Mouse (Mus musculus): Measurements from ENCODE around the gene Mllt11. TPM values are rescaled to one million over a fixed set of nuclear protein-coding genes. Genes with fewer than 3 reads are reported as not detected.

Mllt11 gene
- polyA plus RNA-seq (2012; ENCODE audit: insufficient read depth, insufficient read length, missing spikeins): 3.5 and 7.0 TPM in 2 replicates

- Histone ChIP-seq H3K4me1 (ENCODE audit: control insufficient read depth, insufficient read depth, insufficient read length, low read length) (peaks cover 20% of the 10 kb centered on the region), H3K27ac (replicated peaks; ENCODE audit: low read depth, low read length) (peak within 1 kb of the TSS; percentile 88), H3K4me3 (ENCODE audit: insufficient read depth, low read depth, low read length) (peak within 1 kb of the TSS; percentile 63)
Measured at GRCm38 (mm10) chr3:95231298-95232221, at the start of gene Mllt11. Gene Mllt11 (minus strand): TSS chr3:95232171.

DNA sequence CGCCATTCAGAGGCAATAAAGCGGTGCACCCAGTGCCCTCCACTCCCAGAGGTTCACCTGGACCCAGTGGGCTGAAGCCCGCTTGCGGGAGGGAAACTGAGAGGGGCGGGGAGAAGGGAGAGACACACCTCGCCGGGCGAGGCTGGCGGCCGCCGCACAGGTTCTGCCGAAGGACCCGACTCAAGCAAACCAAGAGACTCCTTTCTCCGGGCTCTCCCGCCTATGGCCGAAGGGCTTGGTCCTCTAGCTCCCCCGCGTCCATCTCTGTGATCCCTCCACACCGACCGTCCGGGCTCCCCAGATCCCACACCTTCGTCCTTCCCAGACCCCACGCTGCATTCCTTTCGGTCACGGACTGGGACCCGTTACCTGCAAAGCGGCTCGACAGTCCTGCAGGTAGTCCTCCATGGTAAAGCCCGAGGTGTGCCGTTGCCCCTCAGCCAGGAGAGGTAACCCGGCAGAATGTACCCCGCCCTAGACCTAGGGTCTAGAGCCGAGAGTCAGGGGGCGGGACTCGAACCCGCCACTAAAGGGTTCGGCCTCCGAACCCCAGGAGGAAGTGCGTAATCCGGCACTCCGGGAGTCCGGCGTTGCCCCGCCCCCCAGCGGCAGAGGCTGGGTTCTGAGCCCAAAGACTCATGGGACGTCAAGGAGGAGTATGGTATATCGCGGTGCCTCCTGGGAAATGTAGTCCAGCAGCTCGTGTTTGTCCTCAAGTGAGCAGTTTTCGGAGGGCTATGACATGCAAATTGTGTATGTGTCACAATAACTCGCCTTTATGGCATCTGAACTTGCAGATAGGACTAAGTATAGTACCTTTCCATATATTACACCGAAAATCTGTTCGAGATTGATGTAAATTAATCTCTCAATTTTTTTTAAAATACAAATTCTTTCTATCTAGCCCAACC, 49.5 kb upstream of the Mllt11 start, which contains the start of the genes Mindy1 and Prune1:
TSS of gene Mindy1 (plus strand) at position 130 of the 911 bp plus-strand sequence.
TSS of gene Prune1 (minus strand) at position 861 of the 911 bp plus-strand sequence.
- peak within 1 kb of the TSS; percentile 91 for H3K4me3 ChIP-seq (ENCODE audit: insufficient read depth, low read depth, low read length)
- H3K4me1 ChIP-seq (ENCODE audit: control insufficient read depth, insufficient read depth, insufficient read length, low read length): peaks cover 11% of the 10 kb centered on the region; the same call in 1 of the 2 replicates
- peak within 1 kb of the TSS; percentile 96 for H3K27ac ChIP-seq (replicated peaks; ENCODE audit: low read depth, low read length)

GRCm38 (mm10) chr3:95280747-95281146, 48.8 kb upstream of the Mllt11 start:
- peak overlapping the region; percentile 18; the same call in 1 of the 2 replicates for H3K27ac ChIP-seq (replicated peaks; ENCODE audit: low read depth, low read length)
- peaks cover 11% of the 10 kb centered on the region; the same call in 1 of the 2 replicates for H3K4me1 ChIP-seq (ENCODE audit: control insufficient read depth, insufficient read depth, insufficient read length, low read length)
- H3K4me3 ChIP-seq (ENCODE audit: insufficient read depth, low read depth, low read length): peak overlapping the region; percentile 91

- Histone ChIP-seq H3K4me1 (ENCODE audit: control insufficient read depth, insufficient read depth, insufficient read length, low read length) (0 out of 2 replicates have a peak, but pooled peaks cover 3% of the 10 kb centered on the region), H3K27ac (replicated peaks; ENCODE audit: low read depth, low read length) (no peak overlapping the region), H3K4me3 (ENCODE audit: insufficient read depth, low read depth, low read length) (no peak overlapping the region)
Measured at GRCm38 (mm10) chr3:95277149-95277551, 45.2 kb upstream of the Mllt11 start.

DNA sequence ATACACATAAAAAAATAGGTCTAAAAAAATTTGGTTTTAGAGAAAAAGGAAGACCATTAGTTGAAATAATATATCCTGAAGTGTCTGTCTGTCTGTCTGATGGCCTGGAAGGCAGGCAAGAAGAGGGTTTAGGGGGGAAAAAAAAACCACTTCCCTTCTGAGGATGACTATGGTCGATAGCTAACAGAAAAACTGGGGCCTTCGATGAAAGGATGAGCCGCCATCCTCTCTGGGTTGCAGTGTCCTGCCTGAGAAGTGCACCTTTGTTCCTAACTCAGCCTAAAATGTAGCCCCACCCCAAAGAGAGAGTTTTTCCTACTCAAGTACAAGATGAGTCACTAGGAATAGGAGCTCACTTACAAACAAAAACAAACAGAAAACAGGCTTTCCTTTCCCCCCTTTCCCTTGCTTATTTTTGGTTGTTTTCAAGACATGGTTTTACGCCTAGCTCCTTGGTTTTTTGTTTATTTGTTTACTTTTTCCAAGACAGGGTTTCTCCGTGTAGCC, 44.5 kb upstream of the Mllt11 start:
- Histone ChIP-seq H3K27ac (replicated peaks; ENCODE audit: low read depth, low read length) (0 out of 2 replicates have a peak overlapping the region, but pooled peaks have one; percentile 16), H3K4me3 (ENCODE audit: insufficient read depth, low read depth, low read length) (no peak overlapping the region), H3K4me1 (ENCODE audit: control insufficient read depth, insufficient read depth, insufficient read length, low read length) (0 out of 2 replicates have a peak, but pooled peaks cover 3% of the 10 kb centered on the region)

GRCm38 (mm10) chr3:95275161-95275560, 43.2 kb upstream of the Mllt11 start:
- Histone ChIP-seq H3K4me3 (ENCODE audit: insufficient read depth, low read depth, low read length) (no peak overlapping the region), H3K4me1 (ENCODE audit: control insufficient read depth, insufficient read depth, insufficient read length, low read length) (no peaks in the 10 kb centered on the region), H3K27ac (replicated peaks; ENCODE audit: low read depth, low read length) (no peak overlapping the region)

GRCm38 (mm10) chr3:95274453-95274852, 42.5 kb upstream of the Mllt11 start:
- Histone ChIP-seq H3K4me1 (ENCODE audit: control insufficient read depth, insufficient read depth, insufficient read length, low read length) (no peaks in the 10 kb centered on the region), H3K4me3 (ENCODE audit: insufficient read depth, low read depth, low read length) (no peak overlapping the region), H3K27ac (replicated peaks; ENCODE audit: low read depth, low read length) (no peak overlapping the region)

DNA sequence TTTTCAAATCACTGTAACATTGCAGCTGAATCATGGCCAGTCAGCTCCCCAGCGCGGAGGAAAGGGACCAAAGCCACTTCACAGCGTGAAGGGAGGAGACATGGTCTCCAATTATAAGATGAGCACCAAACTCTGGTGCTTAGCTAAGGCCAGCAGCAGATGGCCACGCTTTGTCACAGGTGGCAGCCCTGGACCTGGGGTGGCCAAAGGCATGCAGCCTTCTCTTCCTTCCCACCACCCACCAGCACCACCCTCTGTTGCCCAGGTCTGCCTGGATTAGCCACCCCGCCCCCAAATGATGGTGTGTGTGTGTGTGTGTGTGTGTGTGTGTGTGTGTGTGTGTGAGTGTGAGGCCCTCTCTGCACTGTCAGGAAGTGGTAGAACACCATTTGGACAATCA, 41.5 kb upstream of the Mllt11 start:
- Histone ChIP-seq H3K4me1 (ENCODE audit: control insufficient read depth, insufficient read depth, insufficient read length, low read length) (no peaks in the 10 kb centered on the region), H3K4me3 (ENCODE audit: insufficient read depth, low read depth, low read length) (no peak overlapping the region), H3K27ac (replicated peaks; ENCODE audit: low read depth, low read length) (no peak overlapping the region)

- 0 out of 2 replicates have a peak, but pooled peaks cover 2% of the 10 kb centered on the region for H3K4me1 ChIP-seq (ENCODE audit: control insufficient read depth, insufficient read depth, insufficient read length, low read length)
- H3K4me3 ChIP-seq (ENCODE audit: insufficient read depth, low read depth, low read length): no peak overlapping the region
- peak overlapping the region; percentile 71 for H3K27ac ChIP-seq (replicated peaks; ENCODE audit: low read depth, low read length)
Measured at GRCm38 (mm10) chr3:95270766-95271364, 38.9 kb upstream of the Mllt11 start.

DNA sequence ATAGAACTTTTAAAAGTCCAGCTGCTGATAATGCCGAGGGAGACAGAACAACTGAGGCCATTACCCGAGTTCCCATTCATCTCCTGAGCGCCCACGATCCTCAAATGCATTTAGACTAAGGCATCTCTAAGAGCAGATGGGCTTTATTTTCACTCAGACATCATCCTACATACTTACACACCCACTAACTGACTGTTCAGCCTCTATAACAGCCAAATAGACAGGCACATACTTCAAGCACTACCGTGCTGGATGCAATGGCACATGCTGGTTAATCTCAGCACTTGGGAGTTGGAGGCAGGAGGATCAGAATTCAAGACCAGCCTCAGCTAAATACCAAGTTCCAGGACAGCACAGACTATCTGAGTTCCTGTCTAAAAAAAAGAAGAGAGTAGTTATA, 37.8 kb upstream of the Mllt11 start:
- Histone ChIP-seq H3K4me1 (ENCODE audit: control insufficient read depth, insufficient read depth, insufficient read length, low read length) (0 out of 2 replicates have a peak, but pooled peaks cover 2% of the 10 kb centered on the region), H3K27ac (replicated peaks; ENCODE audit: low read depth, low read length) (peak overlapping the region; percentile 26; the same call in 1 of the 2 replicates), H3K4me3 (ENCODE audit: insufficient read depth, low read depth, low read length) (no peak overlapping the region)

DNA sequence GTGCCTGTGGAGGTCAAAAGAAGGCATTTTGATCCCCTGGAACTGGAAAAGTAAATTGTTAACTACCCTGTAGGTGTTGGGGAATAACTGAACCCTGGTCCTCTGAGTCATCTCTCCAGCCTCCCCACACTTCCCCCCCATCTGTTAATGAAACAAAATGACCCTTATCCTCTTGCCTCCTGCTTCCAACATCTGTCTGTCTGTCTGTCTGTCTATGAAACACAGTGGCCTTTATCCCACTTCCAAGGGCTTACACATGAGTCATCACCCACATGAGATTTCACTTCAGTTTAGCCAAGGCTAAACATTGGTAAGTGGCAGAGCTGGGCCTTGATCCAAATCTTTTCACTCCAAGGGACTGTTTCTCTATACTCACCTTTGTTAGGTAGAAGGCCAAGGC, 35.9 kb upstream of the Mllt11 start:
- Histone ChIP-seq H3K4me1 (ENCODE audit: control insufficient read depth, insufficient read depth, insufficient read length, low read length) (0 out of 2 replicates have a peak, but pooled peaks cover 2% of the 10 kb centered on the region), H3K4me3 (ENCODE audit: insufficient read depth, low read depth, low read length) (no peak overlapping the region), H3K27ac (replicated peaks; ENCODE audit: low read depth, low read length) (peak overlapping the region; percentile 54)

GRCm38 (mm10) chr3:95266052-95266451, 34.1 kb upstream of the Mllt11 start:
- Histone ChIP-seq H3K4me3 (ENCODE audit: insufficient read depth, low read depth, low read length) (no peak overlapping the region), H3K4me1 (ENCODE audit: control insufficient read depth, insufficient read depth, insufficient read length, low read length) (0 out of 2 replicates have a peak, but pooled peaks cover 2% of the 10 kb centered on the region), H3K27ac (replicated peaks; ENCODE audit: low read depth, low read length) (no peak overlapping the region)

GRCm38 (mm10) chr3:95264724-95265123, 32.8 kb upstream of the Mllt11 start:
- H3K4me3 ChIP-seq (ENCODE audit: insufficient read depth, low read depth, low read length): no peak overlapping the region
- no peak overlapping the region for H3K27ac ChIP-seq (replicated peaks; ENCODE audit: low read depth, low read length)
- 0 out of 2 replicates have a peak, but pooled peaks cover 2% of the 10 kb centered on the region for H3K4me1 ChIP-seq (ENCODE audit: control insufficient read depth, insufficient read depth, insufficient read length, low read length)

GRCm38 (mm10) chr3:95263089-95263739, 31.2 kb upstream of the Mllt11 start:
- 0 out of 2 replicates have a peak, but pooled peaks cover 2% of the 10 kb centered on the region for H3K4me1 ChIP-seq (ENCODE audit: control insufficient read depth, insufficient read depth, insufficient read length, low read length)
- no peak overlapping the region for H3K4me3 ChIP-seq (ENCODE audit: insufficient read depth, low read depth, low read length)
- no peak overlapping the region; the same call in 1 of the 2 replicates for H3K27ac ChIP-seq (replicated peaks; ENCODE audit: low read depth, low read length)

Data from brown adipose tissue, adult 24 weeks (tissue).